Mouse (Mus musculus): Measurements from ENCODE around the gene Sgip1. TPM values are rescaled to one million over a fixed set of nuclear protein-coding genes. Genes with fewer than 3 reads are reported as not detected.

Sgip1 gene
- total RNA-seq, 2 experiments from 2014 or later, result 264 to 268 TPM

DNA sequence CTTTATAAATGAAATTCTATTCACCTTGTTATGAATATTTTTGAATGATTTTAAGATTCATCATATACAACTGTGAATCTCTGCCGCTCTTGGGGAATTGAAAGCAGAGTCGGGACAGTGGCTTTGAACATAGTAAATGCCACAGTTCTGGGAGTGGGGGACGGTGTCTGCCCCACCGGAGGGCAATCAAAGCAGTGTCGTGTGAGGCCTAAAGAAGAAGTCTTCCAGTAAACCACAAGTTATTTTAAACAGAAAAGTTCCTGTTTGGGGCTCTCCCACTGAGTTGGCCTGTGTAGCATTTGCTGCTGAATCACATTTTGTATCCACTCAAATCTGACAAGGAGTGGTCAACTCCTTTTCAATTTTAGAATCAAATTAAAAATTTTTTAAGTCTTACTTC lies 230.1 kb downstream of the Sgip1 start:
- no peak for DNase-seq (ENCODE audit: low spot score in 2 of 2)

DNA sequence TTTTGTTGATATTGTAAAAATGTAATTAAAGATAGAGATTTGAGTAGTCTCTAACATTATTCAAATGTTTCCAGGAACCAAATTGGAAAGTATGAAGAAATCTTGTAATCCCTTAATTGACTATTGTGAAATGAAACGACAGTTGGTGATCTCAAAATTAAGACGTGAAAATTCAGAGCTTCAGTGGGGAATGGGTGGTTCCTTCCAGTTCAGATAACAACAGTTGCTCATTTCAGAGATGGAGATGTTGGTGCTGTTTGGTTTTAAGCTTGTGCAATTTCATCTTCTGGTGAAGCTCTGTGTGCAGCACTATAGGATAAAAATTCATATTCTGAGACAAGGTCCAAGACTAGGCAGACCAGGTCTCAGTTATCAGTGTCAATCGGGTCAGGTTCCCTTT lies 231.0 kb downstream of the Sgip1 start:
- DNase-seq (ENCODE audit: low spot score in 2 of 2), result no peak

DNA sequence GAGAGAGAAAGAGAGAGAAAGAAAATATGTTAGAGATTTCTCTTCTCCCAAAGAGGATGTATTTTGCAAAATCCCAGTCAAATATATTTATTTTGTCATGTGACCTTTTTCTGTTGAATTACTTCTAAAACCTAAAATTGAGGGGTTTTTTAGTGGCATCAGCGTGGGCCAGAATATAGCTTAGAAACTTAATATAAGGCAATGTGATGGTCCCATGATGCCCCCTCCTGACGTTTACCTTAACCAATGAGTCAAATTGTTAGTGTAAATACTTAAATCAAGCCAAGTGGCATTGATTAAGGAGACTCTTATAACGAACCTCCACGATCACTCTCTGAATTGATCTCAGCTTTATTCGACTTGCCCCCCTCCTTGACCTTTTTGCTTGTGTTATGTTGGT lies 233.1 kb downstream of the Sgip1 start:
- no peak for DNase-seq (ENCODE audit: low spot score in 2 of 2)

DNA sequence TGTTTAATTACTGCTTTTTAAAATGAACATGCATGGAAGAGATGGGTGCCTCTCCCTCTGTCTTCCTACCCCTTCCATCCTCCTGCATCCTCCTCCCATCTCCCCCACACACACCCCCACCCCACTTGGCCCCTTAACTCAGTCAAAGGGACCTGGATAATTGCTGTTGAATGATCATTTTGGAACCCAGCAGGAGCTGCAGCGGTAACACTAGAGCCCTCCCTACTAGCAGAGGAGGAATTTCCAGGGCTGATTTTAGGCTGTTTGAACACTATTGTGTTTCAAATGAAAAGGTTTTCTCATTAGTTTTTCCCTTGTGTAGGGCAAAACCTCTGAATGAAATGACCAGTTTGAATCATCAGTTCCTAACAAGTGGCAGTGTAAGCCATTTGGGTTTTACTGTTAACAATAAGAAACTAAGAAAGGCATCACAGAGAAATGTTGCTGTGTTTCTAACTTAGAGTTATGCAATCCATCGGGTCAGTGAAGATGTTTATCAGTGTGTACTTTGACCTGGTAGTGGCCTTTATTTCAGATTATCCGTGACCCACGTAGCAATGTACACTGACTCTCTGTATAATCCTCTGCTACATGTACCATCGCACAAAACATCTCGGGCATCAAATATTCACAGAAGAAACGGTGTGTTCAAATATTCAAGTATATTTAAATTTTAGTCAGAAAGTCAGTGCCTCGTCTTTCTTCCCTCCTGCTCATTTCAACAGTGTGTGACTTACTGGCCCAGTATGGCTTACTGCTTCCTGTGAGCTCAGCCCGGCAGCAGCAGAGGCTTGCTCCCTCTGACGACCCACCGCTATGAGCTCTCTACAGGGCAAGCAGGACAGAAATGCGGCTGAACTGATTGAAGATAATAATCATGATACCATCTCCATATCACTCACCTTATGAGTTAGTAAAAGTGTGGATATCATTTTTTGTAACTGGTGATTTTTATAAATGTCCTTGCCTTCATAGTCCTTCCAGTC lies 235.5 kb downstream of the Sgip1 start:
- no peak for DNase-seq (ENCODE audit: low spot score in 2 of 2)

DNA sequence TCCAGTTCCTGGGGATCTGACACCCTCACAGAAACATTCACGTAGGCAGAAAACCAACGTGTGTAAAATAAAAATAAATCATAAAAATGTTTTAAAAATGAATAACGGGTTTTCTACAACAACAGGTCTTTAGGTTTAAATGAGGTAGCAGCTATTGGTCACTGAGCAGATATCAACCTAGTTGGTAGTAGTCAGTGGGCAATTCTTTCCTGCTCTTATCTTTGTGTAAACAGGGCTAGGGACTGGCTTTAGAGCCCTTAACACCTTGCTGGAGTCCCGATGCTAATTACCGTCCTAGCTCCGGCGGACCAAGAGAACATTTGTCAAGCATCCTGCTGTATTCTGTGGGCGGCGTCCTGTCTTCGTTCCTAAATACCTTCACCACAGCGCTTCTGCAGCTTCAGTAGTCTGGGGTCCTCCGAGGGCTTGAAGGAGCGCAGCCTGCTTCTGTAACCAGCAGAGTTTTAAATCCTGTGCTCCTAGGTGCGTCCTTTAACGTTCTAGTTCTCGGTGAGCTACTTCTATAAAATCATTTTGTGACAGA lies 236.8 kb downstream of the Sgip1 start:
- DNase-seq (ENCODE audit: low spot score in 2 of 2), result no peak

DNA sequence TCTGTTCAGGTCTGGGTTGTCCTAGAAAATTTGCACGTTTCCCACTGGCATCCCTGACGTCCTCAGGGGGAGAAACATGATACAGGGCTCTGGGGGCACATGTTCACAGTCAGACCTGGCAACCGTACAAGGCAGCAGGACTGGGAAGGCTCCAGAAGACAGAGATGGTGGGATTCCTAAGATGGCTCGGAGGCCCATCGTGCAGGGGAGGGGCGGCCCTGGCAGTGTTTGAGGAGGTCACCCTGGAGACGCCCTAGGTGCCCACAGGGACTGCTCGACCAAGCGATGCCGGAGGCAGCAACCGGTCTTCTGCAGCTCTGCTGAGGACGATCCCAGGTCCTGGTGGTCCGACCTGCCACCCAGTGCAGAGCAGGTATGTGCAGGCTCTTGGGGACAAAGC lies 237.3 kb downstream of the Sgip1 start, which contains the start of gene Tctex1d1:
Gene Tctex1d1 (plus strand): TSS at position 167 of the 400 bp plus-strand sequence.
- peak in 1 of 2 experiments; percentile 23 for DNase-seq (ENCODE audit: low spot score in 2 of 2)

DNA sequence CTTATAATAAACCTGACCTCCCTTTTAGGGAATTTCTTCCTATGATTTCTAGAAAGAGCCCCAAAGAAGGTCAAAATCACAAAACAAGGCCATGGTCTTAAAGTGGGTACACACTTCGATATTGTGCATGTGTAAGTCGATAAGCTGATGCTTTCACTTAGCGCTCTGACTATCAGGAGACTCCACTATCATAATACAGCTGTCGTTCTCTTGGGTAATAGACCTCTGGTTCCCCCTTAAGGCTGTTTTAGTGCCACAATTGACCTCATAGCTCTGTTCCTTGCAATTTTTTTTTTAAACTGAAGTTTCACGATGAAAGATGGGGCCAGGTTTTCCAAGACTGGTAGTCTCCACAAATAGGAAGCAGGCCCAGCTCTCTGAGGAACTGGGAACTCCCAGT lies 238.3 kb downstream of the Sgip1 start:
- no peak for DNase-seq (ENCODE audit: low spot score in 2 of 2)

DNA sequence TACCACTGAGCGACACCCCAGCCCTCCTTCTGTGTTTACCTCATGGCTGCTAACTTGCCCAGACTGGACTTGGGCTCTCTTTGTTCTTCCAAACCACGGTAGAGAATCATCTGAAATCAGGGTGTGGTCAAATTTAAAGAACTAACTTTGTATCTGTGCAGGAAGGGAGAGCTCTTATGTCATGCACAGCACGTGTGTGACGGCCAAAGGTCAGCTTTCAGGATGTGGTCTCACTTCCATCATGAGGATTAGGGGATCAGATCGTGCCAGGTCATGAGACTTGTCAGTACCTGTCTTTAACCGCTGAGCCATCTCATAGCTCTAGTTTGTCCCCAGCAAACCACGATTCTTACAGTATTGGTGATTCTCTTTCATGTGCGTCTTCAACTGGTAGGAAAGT lies 240.6 kb downstream of the Sgip1 start:
- DNase-seq (ENCODE audit: low spot score in 2 of 2), result no peak

DNA sequence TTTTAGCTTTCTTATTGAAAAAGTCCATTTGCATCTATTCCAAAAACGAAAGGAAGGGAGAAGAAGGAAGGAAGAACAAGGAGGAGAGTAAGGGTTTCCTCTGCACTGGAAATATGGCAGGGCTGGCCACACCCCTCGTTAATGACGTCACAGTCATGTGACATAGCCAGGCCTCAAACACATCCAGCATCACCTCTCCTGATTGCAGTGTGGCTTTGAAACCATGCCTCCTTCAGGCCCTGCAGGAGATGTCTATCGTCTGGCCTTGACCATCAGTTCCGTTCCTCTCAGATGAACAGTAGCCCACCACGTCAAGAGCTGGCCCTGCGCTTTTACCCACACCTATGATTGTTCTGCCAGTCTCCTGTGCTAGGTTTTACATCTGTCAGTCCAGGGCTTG lies 245.1 kb downstream of the Sgip1 start:
- no peak for DNase-seq (ENCODE audit: low spot score in 2 of 2)

DNA sequence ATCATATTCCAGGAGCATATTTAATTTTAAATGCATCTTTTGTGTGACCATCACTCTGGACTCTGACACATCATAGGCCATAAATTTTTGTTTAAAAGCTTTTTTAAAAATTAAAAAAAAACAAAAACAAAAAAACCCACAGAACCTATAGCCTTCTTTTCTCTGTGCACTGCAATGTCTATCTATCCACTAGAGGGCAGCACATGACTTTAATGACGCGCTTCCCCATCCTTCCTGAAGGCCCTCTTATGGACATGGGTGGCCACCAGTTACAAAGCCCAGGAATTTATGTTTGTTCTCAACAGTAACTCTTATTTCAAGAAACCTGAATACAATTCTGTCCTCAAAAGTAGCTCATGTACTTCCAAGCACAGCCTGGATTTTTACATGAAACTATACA lies 245.8 kb downstream of the Sgip1 start:
- peak; percentile 51 to 61 for DNase-seq (ENCODE audit: low spot score in 2 of 2)

DNA sequence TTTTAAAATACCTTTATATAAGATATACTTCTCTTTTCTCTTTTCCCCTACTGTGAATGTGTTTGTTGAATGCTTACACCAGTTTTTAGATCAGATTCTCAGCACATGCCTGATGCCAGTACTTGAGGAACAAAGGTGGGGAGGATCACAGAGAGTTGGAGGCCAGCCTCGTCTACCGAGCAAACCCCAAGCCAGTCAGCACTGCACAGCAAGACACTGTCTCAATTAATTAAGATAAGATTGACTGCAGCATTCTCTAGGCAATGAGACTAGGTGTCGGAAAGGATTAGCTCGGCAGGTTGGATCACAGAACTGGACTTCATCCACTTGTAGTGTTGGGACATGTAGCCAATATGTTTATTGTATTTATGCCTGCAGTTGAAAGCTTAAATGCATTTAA lies 246.2 kb downstream of the Sgip1 start:
- DNase-seq (ENCODE audit: low spot score in 2 of 2), result no peak

DNA sequence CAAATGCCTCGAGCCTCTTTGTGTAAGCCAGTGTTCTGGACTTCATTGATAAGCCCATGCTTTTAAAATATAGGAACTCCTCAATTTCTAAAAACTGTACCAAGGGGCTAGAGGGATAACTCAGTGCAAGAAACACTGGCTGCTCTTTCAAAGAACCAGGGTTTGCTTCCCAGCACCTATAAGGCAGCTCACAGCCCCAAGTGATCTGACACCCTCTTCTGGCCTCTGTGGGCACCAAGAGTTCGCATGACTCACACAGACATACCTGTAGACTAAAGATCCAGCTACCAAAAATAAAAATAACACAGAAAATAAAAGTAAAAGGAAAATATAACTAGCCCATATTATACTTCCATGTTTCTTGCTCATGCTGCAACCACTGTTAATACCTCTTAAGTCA lies 246.7 kb downstream of the Sgip1 start:
- no peak for DNase-seq (ENCODE audit: low spot score in 2 of 2)

DNA sequence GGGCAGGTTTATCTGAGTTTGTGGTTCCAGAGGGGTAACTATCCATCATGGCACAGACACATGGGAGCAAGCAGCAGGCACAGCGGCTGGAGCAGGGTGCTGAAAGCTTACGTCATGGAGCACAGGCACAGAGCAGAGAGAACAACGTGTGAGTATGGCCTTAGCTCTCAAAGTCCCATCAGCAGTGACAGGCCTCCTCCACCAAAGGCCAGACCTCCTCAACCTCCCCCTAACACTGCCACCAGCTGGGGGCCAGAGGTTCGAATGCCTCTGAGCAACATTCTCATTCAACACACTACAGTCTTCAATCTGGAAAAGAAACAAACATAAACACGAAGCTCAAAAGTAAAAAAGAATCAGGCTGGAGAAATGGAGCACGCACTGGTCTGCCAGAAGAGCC lies 247.4 kb downstream of the Sgip1 start:
- DNase-seq (ENCODE audit: low spot score in 2 of 2), result no peak

DNA sequence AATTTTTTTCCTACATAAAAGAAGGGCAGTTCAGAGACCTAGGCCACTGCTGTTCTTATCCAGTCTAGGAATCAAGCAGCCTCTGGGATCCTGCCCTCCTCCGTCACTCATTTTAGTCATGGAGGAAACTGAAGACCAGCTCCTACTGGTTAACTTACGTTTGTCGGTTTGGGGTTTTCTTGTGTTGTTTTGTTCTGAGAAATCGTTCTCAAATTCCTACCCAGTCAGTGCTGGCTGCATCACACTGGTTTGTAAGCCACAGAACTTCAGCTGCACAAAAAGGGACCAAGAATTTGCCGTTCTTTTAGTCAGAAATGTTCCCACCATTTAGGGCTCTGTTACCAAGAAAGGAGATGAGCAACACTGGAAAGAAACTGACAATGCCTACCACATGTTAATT lies 248.3 kb downstream of the Sgip1 start:
- no peak for DNase-seq (ENCODE audit: low spot score in 2 of 2)

DNA sequence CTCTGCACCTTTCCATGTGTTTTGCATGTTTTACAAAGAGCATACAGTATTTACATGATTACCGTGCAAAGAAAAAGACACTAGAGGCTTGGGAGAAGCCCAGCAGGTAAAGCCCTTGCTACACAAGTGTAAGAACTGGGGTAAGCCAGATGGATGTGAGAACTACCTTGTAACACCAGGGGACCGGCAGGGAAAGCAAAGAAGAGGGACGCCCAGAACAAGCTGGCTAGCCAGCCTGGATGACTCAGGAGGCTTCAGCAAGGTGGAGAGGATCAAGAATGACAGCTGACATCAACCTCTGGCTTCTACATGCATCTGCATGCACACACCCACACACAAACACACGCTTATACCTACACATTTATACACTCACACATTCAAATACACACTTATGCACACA lies 248.9 kb downstream of the Sgip1 start:
- DNase-seq (ENCODE audit: low spot score in 2 of 2), result no peak

DNA sequence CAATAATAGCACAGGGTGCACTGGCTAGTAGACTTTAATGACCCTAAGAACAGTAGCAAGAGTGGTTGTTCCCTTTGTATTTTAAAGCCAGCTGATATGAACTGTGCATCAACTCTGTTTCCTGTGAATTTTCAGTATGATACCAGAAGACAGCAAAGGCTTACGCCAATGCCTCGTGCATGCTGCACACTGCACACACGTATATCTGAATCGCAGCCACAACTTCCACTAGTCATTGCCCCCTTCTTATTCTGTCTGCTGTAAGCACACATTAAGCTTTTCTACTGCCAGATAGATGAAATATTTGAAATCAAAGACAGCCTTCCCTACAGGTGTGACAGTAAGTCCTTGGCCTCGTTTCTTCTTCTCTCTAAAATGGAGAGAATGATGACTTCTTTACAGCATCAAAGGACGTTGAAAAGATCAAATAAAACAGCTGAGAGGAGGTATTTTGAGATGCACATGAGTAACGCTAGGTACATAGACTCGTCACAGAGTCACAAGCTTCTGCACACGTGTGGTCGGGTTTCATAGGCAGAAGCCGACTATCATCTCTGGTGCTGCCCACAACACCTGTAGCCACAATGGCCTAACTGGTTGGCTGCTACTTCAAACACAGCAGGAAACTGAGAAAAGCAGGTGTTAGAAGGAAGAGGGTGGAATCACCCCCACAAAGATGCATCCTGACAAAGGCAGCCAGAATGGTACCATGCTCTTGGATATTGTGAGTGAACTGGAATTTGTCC lies 249.7 kb downstream of the Sgip1 start:
- no peak for DNase-seq (ENCODE audit: low spot score in 2 of 2)

DNA sequence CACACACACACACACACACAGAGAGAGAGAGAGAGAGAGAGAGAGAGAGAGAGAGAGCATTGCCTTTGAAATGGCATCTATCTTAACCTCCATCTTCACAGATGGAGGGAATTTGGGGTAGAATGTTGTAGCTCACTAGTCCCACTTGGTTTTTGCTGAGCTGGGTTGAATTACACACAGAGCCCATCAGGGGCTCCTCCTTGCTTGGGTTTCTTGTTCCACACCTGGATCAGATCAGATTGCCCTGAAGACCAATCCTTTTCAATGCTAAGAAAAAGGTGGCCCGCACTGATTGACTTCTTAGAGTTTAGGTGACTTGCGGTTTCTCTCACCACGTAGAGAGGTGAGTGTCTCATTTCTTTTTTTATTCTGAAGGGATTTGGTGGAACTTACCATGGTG lies 250.6 kb downstream of the Sgip1 start:
- DNase-seq (ENCODE audit: low spot score in 2 of 2), result no peak

DNA sequence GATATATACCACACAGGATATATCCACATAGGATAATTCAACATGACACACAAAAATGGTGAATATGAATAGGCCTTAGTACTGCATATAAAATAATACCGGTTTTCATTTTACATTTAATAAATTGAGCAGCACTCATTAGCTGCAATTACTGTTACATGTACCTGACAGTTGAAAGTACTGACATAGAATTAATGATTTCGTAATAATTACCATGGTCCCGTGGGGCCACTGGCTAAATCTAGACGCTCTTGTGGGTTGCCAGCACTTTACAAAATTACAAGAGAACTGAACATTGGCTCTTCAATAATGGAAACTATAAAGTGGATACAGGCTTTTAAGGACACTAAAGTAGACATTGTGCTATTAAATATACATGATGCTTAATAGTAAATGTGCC lies 263.6 kb downstream of the Sgip1 start:
- DNase-seq (ENCODE audit: low spot score in 2 of 2), result no peak

DNA sequence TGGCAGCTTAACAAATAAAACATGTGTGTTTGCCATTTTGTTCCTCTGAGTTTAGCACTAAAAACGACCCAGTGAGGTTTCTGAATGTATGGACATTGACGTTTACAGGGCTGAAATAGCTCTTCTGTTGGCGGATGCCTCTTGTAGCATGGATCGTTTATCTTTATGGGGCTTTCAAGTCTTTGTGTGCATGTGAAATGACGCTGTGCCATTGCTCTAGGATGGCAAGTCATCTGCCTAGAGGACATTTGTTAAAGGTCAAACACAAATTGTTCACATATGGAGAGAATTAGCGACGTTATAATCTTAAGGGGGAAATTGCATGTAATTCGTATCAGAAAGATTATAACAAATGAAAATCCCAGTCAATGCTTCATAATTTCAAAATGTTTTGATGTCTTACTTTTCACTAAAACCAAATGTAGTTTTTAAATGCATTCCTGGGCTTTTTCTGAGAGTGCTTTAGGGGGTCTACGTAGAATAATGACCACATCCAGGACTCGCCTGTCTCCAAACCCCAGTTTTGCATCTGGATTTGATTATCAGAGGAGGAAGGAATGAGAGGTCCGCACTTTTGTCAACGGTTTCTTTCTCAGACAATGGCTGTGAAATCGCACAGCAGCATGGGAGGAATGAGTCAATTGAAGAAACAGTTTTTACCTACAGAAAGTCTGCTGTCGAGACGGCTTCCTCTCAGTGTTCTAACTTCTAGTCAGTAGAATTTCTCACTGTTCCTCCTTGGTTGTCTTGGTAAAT lies 264.3 kb downstream of the Sgip1 start:
- DNase-seq (ENCODE audit: low spot score in 2 of 2), result no peak

DNA sequence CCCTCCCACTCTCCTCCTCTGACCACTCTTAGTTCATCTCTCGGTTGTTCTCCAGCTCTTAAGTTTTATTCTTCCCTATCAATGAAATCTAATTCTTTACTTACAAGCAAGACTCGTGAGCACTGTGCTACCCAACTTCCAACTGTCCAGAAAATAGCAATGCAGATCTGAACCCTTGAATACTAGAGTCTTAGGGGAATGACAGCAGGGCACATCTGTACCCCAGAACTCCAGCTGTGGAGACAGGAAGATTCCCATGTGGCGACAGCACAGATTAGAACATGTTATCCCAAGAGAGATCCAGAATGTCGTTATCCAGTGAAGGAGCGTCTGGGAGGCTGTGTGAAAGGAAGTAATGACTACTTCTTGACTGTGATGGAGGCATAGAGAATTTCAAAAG lies 265.2 kb downstream of the Sgip1 start:
- DNase-seq (ENCODE audit: low spot score in 2 of 2), result no peak

DNA sequence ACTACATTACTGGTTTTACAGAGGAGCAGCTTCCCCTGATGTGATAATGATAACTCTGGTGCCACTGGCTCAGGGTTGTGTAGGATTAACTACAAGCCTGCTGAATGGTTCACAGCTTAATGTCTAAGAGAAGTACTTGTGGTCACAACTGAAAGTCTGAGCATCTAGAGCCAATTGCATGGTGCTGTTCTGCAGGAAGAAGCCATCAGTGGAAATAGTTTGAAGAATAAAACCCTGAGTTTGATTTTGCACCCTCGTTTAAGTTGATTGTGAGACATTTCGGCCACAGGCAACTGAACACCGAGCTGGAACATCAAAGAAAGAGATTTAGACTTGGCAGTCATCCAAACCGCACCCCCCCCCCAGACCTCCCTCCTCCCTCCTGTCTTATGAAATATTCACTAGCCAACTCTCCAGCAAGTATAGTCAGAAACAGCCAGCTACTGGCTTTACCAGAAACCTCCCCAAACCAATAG lies 265.9 kb downstream of the Sgip1 start:
- no peak for DNase-seq (ENCODE audit: low spot score in 2 of 2)

Measured in left cerebral cortex, adult 18-20 months (tissue).